Mouse (Mus musculus) liver, adult 2 months (tissue): ENCODE measurements around the gene Epo. TPM values are rescaled to one million over a fixed set of nuclear protein-coding genes. Genes with fewer than 3 reads are reported as not detected.

ENCODE experiments used
- DNase-seq: peaks from one replicate; pipeline ENCODE4 v3.0.0-alpha.2; 2011; ENCODE audit warnings: low read depth, low spot score; ENCODE audit errors: extremely low read depth
- H3K27ac ChIP-seq: fragments of 200-500 bp; replicated peaks from 2 replicates; pipeline ENCODE4 v1.5.1; 2012; ENCODE audit warnings: low read depth, mild to moderate bottlenecking, control low read depth, inconsistent platforms, low read length; ENCODE audit not compliant: insufficient read depth
- H3K27me3 ChIP-seq: fragments of 200-500 bp; 2 replicates; pipeline ENCODE4 v1.6.1; 2012; ENCODE audit warnings: mild to moderate bottlenecking, moderate library complexity, low read length, inconsistent platforms; ENCODE audit not compliant: control insufficient read depth, insufficient read depth
- H3K36me3 ChIP-seq: fragments of 200-500 bp; 2 replicates; pipeline ENCODE4 v1.6.1; 2012; ENCODE audit warnings: low read length, inconsistent platforms; ENCODE audit not compliant: control insufficient read depth, insufficient read depth
- H3K4me1 ChIP-seq: fragments of 200-500 bp; 2 replicates; pipeline ENCODE4 v1.6.1; 2011; ENCODE audit warnings: low read length; ENCODE audit not compliant: control insufficient read depth, insufficient read depth
- H3K4me3 ChIP-seq: fragments of 200-500 bp; 2 replicates; pipeline ENCODE4 v1.5.1; 2011; ENCODE audit warnings: low read depth, mild to moderate bottlenecking, control low read depth, low read length, moderate library complexity; ENCODE audit not compliant: insufficient read depth
- H3K79me2 ChIP-seq: fragments of 200-500 bp; 2 replicates; pipeline ENCODE4 v1.6.1; 2012; ENCODE audit warnings: inconsistent platforms, mild to moderate bottlenecking, low read length, moderate library complexity; ENCODE audit not compliant: control insufficient read depth, insufficient read depth
- H3K9ac ChIP-seq: fragments of 200-500 bp; 2 replicates; pipeline ENCODE4 v1.6.1; 2012; ENCODE audit warnings: low read depth, mild to moderate bottlenecking, control low read depth, inconsistent platforms, low read length
- CTCF ChIP-seq: fragments of 200-500 bp; IDR thresholded peaks from 2 replicates; pipeline ENCODE4 v1.5.1; 2011; ENCODE audit warnings: low read depth, low read length, control low read depth
- POLR2A ChIP-seq: fragments of 200-500 bp; IDR thresholded peaks from 2 replicates; pipeline ENCODE4 v1.6.1; 2011; ENCODE audit warnings: low read length, control low read depth; ENCODE audit not compliant: insufficient read depth; ENCODE audit errors: extremely low read depth
- WGBS: fragments of 180-500 bp; shearing (Covaris S2); methylation state at CpG from one replicate; pipeline ENCODE4 v1.1.7; 2018; 5-methylcytosine and 5-hydroxymethylcytosine counted together
- polyA plus RNA-seq: library from polyadenylated mRNA; depleted of rRNA; stranded (reverse); fragments of >200 nt; gene quantifications from 2 replicates; pipeline ENCODE4 v1.2.3, GENCODE M21; 2012
- total RNA-seq: library from RNA; depleted of rRNA; stranded (reverse); fragments of >200 nt; gene quantifications from 2 replicates; pipeline ENCODE4 v1.2.3, GENCODE M21; 2014

Gene Epo
- total and polyA plus RNA-seq, 2 experiments = not detected

- Histone ChIP-seq H3K4me3 (peak overlapping the region; percentile 97), H3K36me3 (no peaks in the 10 kb centered on the region), H3K79me2 (peaks cover 55% of the 10 kb centered on the region), H3K9ac (peak overlapping the region; percentile 99), H3K27me3 (no peaks in the 10 kb centered on the region), H3K27ac (peak overlapping the region; percentile 62; the same call in 1 of the 2 replicates), H3K4me1 (peaks cover 15% of the 10 kb centered on the region)
- peak; percentile 33 for DNase-seq
- 1% methylated on average over 51 of the region's 52 CpGs for WGBS
- TF ChIP-seq POLR2A = 0 out of 2 replicates have a peak, but pooled peaks have one; percentile 18
- TF ChIP-seq CTCF = no peak
Observed at GRCm38 (mm10) chr5:137510014-137510501, 23.0 kb downstream of the Epo start.

GRCm38 (mm10) chr5:137504041-137504440 lies 29.0 kb downstream of the Epo start:
- TF ChIP-seq CTCF (0 out of 2 replicates have a peak, but pooled peaks have one; percentile 13), POLR2A (no peak)
- Histone ChIP-seq H3K4me3 (no peak overlapping the region), H3K27ac (no peak overlapping the region), H3K79me2 (no peaks in the 10 kb centered on the region), H3K4me1 (peaks cover 5% of the 10 kb centered on the region), H3K36me3 (no peaks in the 10 kb centered on the region), H3K27me3 (no peaks in the 10 kb centered on the region), H3K9ac (no peak overlapping the region)
- no peak for DNase-seq
- 80% methylated on average over 6 of the region's 6 CpGs for WGBS

GRCm38 (mm10) chr5:137502667-137503110 lies 30.4 kb downstream of the Epo start:
- DNase-seq = peak; percentile 84
- Histone ChIP-seq H3K9ac (peak overlapping the region; percentile 72), H3K4me3 (peak overlapping the region; percentile 74), H3K27me3 (no peaks in the 10 kb centered on the region), H3K36me3 (no peaks in the 10 kb centered on the region), H3K27ac (peak overlapping the region; percentile 80), H3K4me1 (peaks cover 5% of the 10 kb centered on the region), H3K79me2 (no peaks in the 10 kb centered on the region)
- WGBS = under 1% methylated on average over 30 of the region's 30 CpGs
- 0 out of 2 replicates have a peak, but pooled peaks have one; percentile 55 for TF ChIP-seq POLR2A
- TF ChIP-seq CTCF = peak; percentile 90

GRCm38 (mm10) chr5:137501709-137502666 lies 31.1 kb downstream of the Epo start, which contains the start of gene Pop7:
Gene Pop7, minus strand, starts transcription at chr5:137502518.
- DNase-seq = peak; percentile 92
- H3K27me3 ChIP-seq = no peaks in the 10 kb centered on the region
- H3K9ac ChIP-seq = peak within 1 kb of the TSS; percentile 88
- no peaks in the 10 kb centered on the region for H3K36me3 ChIP-seq
- no peaks in the 10 kb centered on the region for H3K79me2 ChIP-seq
- peak within 1 kb of the TSS; percentile 81 for H3K4me3 ChIP-seq
- peak; percentile 83 for TF ChIP-seq CTCF
- TF ChIP-seq POLR2A = no peak
- peaks cover 5% of the 10 kb centered on the region for H3K4me1 ChIP-seq
- H3K27ac ChIP-seq = peak within 1 kb of the TSS; percentile 88
- under 1% methylated on average over 64 of the region's 64 CpGs for WGBS

GRCm38 (mm10) chr5:137500186-137500585 lies 32.9 kb downstream of the Epo start:
- no peak overlapping the region for H3K9ac ChIP-seq
- H3K4me3 ChIP-seq = no peak overlapping the region
- no peaks in the 10 kb centered on the region for H3K79me2 ChIP-seq
- no peaks in the 10 kb centered on the region for H3K27me3 ChIP-seq
- no peaks in the 10 kb centered on the region for H3K36me3 ChIP-seq
- DNase-seq = no peak
- no peak for TF ChIP-seq CTCF
- TF ChIP-seq POLR2A = no peak
- WGBS = 92% methylated on average over 7 of the region's 7 CpGs
- H3K4me1 ChIP-seq = peaks cover 5% of the 10 kb centered on the region
- no peak overlapping the region for H3K27ac ChIP-seq
